Mouse (Mus musculus) E14TG2a.4 (cell line): ENCODE results near the gene Dram1.

Source experiments
- H3K27me3 ChIP-seq: 2 replicates; pipeline ENCODE4 v1.6.1; 2014; ENCODE audit warnings: low read length, control low read depth; ENCODE audit not compliant: insufficient read depth
- H3K36me3 ChIP-seq: 2 replicates; pipeline ENCODE4 v1.6.1; 2014; ENCODE audit warnings: low read length, control low read depth; ENCODE audit not compliant: insufficient read depth
- H3K4me1 ChIP-seq: replicated peaks from 2 replicates; pipeline ENCODE4 v1.6.1; 2014; ENCODE audit warnings: low read depth, low read length, control low read depth
- H3K4me3 ChIP-seq: replicated peaks from 2 replicates; pipeline ENCODE4 v1.5.1; 2014; ENCODE audit warnings: mild to moderate bottlenecking, low read length
- H3K9me3 ChIP-seq: 2 replicates; pipeline ENCODE4 v1.6.1; 2014; ENCODE audit warnings: low read length, control low read depth
- CTCF ChIP-seq: conservative IDR thresholded peaks from 2 replicates; pipeline ENCODE4 v1.5.1; 2014; ENCODE audit warnings: low read length
- NANOG ChIP-seq: IDR thresholded peaks from 2 replicates; pipeline ENCODE4 v1.6.1; 2014; ENCODE audit warnings: borderline replicate concordance, low read length, mixed read lengths
- POU5F1 ChIP-seq: IDR thresholded peaks from 2 replicates; pipeline ENCODE4 v1.6.1; 2014; ENCODE audit warnings: low read length, borderline replicate concordance

Gene Dram1

GRCm38 (mm10) chr10:88392181-88392847 is 13.4 kb upstream of the Dram1 start:
- H3K36me3 ChIP-seq: peaks cover 5% of the 10 kb centered on the region; the same call in 1 of the 2 replicates
- H3K27me3 ChIP-seq: no peaks in the 10 kb centered on the region
- H3K4me1 ChIP-seq: peaks cover 20% of the 10 kb centered on the region
- no peak overlapping the region for H3K4me3 ChIP-seq
- no peaks in the 10 kb centered on the region for H3K9me3 ChIP-seq
- TF ChIP-seq CTCF (no peak), POU5F1 (no peak), NANOG (no peak)

- peaks cover 5% of the 10 kb centered on the region; the same call in 1 of the 2 replicates for H3K36me3 ChIP-seq
- TF ChIP-seq CTCF: no peak
- no peak for TF ChIP-seq NANOG
- no peak for TF ChIP-seq POU5F1
- peaks cover 20% of the 10 kb centered on the region for H3K4me1 ChIP-seq
- no peak overlapping the region for H3K4me3 ChIP-seq
- H3K27me3 ChIP-seq: no peaks in the 10 kb centered on the region
- no peaks in the 10 kb centered on the region for H3K9me3 ChIP-seq
Observed at GRCm38 (mm10) chr10:88391495-88391894, 12.6 kb upstream of the Dram1 start.

DNA sequence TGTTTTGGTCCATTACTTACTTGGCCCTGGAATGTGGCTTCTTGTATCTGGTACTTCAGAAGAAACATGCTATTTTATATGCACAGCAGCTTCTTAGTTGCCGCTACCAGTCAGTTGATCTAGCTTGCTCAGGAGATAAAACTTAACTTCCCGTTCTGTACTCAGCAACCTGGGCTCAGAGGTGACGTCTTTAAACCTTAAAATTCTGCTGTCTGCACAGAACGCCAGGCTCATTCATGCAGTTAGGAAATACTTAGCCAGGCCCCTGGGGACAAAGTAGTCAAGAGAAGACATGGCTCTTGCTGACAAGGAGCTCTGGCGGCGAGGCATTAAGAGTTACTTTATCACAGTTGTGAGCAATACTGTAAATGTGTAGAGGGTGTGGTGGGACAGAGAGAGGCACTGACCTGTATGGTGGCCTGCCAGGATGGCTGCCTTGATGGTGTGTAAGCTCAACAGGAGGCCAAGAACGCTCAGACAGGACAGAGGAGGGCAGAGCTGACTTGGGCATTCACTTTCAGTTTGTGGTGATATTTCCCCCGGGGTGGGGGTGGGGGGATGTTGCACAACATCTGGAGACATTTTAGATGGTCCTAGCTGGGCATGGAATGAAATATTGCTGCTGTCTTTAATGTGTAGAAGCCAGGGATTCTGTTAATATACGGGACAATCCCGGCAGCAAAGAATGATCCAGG is 11.4 kb upstream of the Dram1 start:
- H3K4me3 ChIP-seq: no peak overlapping the region
- TF ChIP-seq CTCF (no peak), POU5F1 (no peak), NANOG (no peak)
- peaks cover 30% of the 10 kb centered on the region for H3K4me1 ChIP-seq
- H3K9me3 ChIP-seq: no peaks in the 10 kb centered on the region
- no peaks in the 10 kb centered on the region for H3K27me3 ChIP-seq
- H3K36me3 ChIP-seq: peaks cover 5% of the 10 kb centered on the region; the same call in 1 of the 2 replicates

GRCm38 (mm10) chr10:88389576-88389975 is 10.7 kb upstream of the Dram1 start:
- Histone ChIP-seq H3K27me3 (no peaks in the 10 kb centered on the region), H3K4me1 (peaks cover 30% of the 10 kb centered on the region), H3K9me3 (no peaks in the 10 kb centered on the region), H3K36me3 (peaks cover 5% of the 10 kb centered on the region; the same call in 1 of the 2 replicates), H3K4me3 (no peak overlapping the region)
- no peak for TF ChIP-seq CTCF
- TF ChIP-seq POU5F1: no peak
- no peak for TF ChIP-seq NANOG

DNA sequence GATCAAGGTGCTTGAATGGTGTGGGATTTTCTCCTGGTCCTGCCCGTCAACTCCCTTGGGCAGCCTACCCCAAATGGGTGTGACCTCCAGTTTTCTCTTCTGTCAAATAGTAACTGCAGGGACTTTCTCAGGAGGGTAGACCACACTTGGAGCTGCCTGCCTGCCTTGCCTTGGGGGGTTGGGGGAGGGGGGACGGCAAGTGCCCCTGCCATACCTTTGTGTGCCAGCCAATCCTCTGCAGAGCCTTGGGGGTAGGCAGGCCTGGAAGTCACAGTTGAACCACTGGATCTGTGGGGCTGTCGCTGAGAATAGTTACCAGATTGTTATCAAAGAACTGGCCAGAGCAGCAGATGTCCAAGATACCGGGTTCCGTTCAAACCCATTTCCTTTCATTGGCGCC is 7.4 kb upstream of the Dram1 start:
- no peaks in the 10 kb centered on the region for H3K27me3 ChIP-seq
- no peaks in the 10 kb centered on the region for H3K36me3 ChIP-seq
- TF ChIP-seq CTCF (no peak), POU5F1 (no peak), NANOG (no peak)
- H3K9me3 ChIP-seq: no peaks in the 10 kb centered on the region
- peaks cover 47% of the 10 kb centered on the region for H3K4me1 ChIP-seq
- H3K4me3 ChIP-seq: no peak overlapping the region

- Histone ChIP-seq H3K27me3 (0 out of 2 replicates have a peak, but pooled peaks cover under 1% of the 10 kb centered on the region), H3K36me3 (no peaks in the 10 kb centered on the region), H3K4me1 (peaks cover 52% of the 10 kb centered on the region), H3K4me3 (no peak overlapping the region), H3K9me3 (no peaks in the 10 kb centered on the region)
- no peak for TF ChIP-seq CTCF
- TF ChIP-seq NANOG: no peak
- no peak for TF ChIP-seq POU5F1
Observed at GRCm38 (mm10) chr10:88385758-88386157, 6.9 kb upstream of the Dram1 start.

DNA sequence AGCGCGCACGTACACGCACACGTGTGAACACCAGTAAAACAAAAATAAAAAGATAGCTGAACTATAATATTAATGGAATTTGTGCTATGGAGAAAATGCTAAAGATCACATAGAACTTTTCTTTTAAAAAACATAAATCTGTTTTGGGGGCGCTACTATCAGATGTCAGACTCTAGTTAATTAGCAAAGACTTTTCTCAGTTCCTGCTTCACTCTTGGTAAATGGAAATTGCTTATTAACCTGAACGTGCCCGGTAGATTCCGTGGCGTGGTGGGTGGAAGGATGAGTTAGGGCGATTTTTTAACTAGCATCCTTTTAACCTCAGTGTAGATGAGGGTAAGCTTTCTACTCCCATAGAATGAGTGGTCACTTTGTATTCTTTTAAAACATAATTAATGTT is 6.4 kb upstream of the Dram1 start:
- H3K27me3 ChIP-seq: 0 out of 2 replicates have a peak, but pooled peaks cover 3% of the 10 kb centered on the region
- H3K4me1 ChIP-seq: peaks cover 52% of the 10 kb centered on the region
- no peaks in the 10 kb centered on the region for H3K36me3 ChIP-seq
- TF ChIP-seq POU5F1 (no peak), CTCF (no peak), NANOG (no peak)
- no peaks in the 10 kb centered on the region for H3K9me3 ChIP-seq
- no peak overlapping the region for H3K4me3 ChIP-seq

GRCm38 (mm10) chr10:88384081-88384480 is 5.2 kb upstream of the Dram1 start:
- H3K4me1 ChIP-seq: peaks cover 44% of the 10 kb centered on the region
- 0 out of 2 replicates have a peak, but pooled peaks cover 3% of the 10 kb centered on the region for H3K27me3 ChIP-seq
- no peaks in the 10 kb centered on the region for H3K9me3 ChIP-seq
- no peak overlapping the region for H3K4me3 ChIP-seq
- TF ChIP-seq CTCF: no peak
- no peak for TF ChIP-seq NANOG
- TF ChIP-seq POU5F1: no peak
- H3K36me3 ChIP-seq: no peaks in the 10 kb centered on the region

DNA sequence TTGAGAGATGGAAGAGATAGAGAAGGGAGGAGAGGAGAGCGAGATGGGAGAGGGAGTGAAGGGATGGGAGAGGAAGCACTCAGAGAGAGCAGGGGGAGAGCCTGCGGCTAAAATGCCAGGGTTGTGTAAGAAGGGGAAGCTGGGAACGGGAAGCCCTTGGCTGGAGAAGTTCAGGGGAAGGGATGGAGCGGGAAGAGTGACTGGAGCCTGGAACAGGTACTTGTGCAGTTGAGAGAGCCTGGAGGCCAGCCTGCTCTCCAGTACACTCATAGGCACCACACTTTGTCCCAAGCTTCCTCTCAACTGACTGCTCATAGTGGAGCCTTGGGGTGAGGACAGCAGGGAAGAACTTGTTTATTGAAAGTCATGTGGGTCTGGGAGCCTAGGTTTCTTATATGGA is 4.6 kb upstream of the Dram1 start:
- Histone ChIP-seq H3K4me1 (peaks cover 42% of the 10 kb centered on the region), H3K36me3 (no peaks in the 10 kb centered on the region), H3K9me3 (no peaks in the 10 kb centered on the region), H3K4me3 (0 out of 2 replicates have a peak overlapping the region, but pooled peaks have one; percentile 13), H3K27me3 (0 out of 2 replicates have a peak, but pooled peaks cover 3% of the 10 kb centered on the region)
- TF ChIP-seq NANOG: no peak
- TF ChIP-seq CTCF: no peak
- no peak for TF ChIP-seq POU5F1
